Mouse (Mus musculus): ENCODE results near the gene Acod1.

DNA sequence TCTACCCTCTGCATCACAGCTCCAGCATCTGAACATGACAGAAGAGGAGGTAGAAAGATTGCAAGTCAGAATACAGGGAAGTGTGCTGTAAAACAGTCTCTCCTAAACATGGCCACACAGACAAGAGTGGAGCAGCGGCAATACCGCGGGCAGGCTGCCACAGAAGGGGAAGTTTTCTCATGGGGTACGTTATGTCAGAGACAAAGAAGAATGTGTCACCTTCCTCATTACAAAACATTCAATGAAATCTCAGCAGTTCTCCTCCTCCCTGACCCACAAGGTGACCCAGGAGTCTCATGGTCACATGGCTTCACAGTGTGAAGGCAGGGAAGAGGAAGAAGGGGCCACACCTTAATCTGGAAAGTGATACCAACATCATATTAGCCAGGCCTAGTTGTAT, 39.0 kb upstream of the Acod1 start:
- no peak for TF ChIP-seq CTCF (conservative IDR thresholded peaks at IDR 0.05; ENCODE audit: insufficient read depth, insufficient read length, low read depth, low read length)
- TF ChIP-seq POLR2A (IDR thresholded peaks at IDR 0.05; ENCODE audit: low read depth, low read length) = no peak

All from kidney, adult 2 months (tissue).